ENCODE assay signal across 9 mouse cellular contexts in genomic region chr3:100189444-100189843, GRCm38 (mm10). TPM values are rescaled to one million over a fixed set of nuclear protein-coding genes. Genes with fewer than 3 reads are reported as not detected.
DNase-seq lines count a peak whose midpoint lies in the region; TF ChIP-seq lines count a peak whose summit lies in the region.
"Had no signal": no experiment of that assay in that cellular context is flagged by ENCODE, and none has a peak within 500 bp of the region (broad histone marks: within the 10 kb centered on the region; RNA-seq: fewer than 3 reads in every experiment).

No protein-coding gene starts in this region.

- TF ChIP-seq CTCF in CH12.LX (conservative IDR thresholded peaks at IDR 0.05 in 1 of 2, IDR thresholded peaks at IDR 0.05 in 1 of 2; ENCODE audit: low read depth in 2 of 2, low read length in 2 of 2) = peak; percentile 51 to 83; a peak in 3 of 4 replicates
- no peak for TF ChIP-seq CTCF in lung, adult 2 months (IDR thresholded peaks at IDR 0.05; ENCODE audit: insufficient read depth, low read length)

- no peaks in the 10 kb centered on the region for H3K4me1 ChIP-seq in CH12.LX (ENCODE audit: control insufficient read depth in 1 of 2, insufficient read depth in 2 of 2)
- H3K4me1 ChIP-seq in lung, adult 2 months (ENCODE audit: control insufficient read depth, insufficient read depth, low read length) = no peaks in the 10 kb centered on the region

- 34% methylated on average over 1 of the region's 1 CpGs for WGBS in large intestine, adult 2 months
- WGBS in lung, adult 2 months = 32% methylated on average over 1 of the region's 1 CpGs

- no peak overlapping the region for H3K4me3 ChIP-seq in CH12.LX (replicated peaks in 1 of 3; ENCODE audit: low read depth in 2 of 3, low read length in 2 of 3, poor library complexity in 1 of 3)
- H3K4me3 ChIP-seq in lung, adult 2 months (replicated peaks; ENCODE audit: extremely low read depth, low read depth, low read length) = no peak overlapping the region
- H3K4me3 ChIP-seq: heart, embryonic 13.5 days had no signal

- no peaks in the 10 kb centered on the region for H3K9me3 ChIP-seq in CH12.LX (replicated peaks; ENCODE audit: low read length)
- H3K9me3 ChIP-seq: heart, embryonic 13.5 days had no signal

- intact Hi-C loops in heart, postnatal 14 days (cut with DNase I) = loop anchor here (5.0 to 10.0 kb wide), 2 partner anchors 295 to 378 kb away; partner anchors contain the start of gene Tent5c

- H3K36me3 ChIP-seq in CH12.LX (replicated peaks in 1 of 2; ENCODE audit: control insufficient read depth in 1 of 2, insufficient read depth in 1 of 2, low read length in 1 of 2) = peaks cover 43 to 69% of the 10 kb centered on the region in 2 experiments

- no peak overlapping the region for H3K27ac ChIP-seq in CH12.LX (ENCODE audit: insufficient read depth, low read depth)
- H3K27ac ChIP-seq: heart, embryonic 13.5 days had no signal

- no peak for TF ChIP-seq POLR2A in CH12.LX (IDR thresholded peaks at IDR 0.05; ENCODE audit: low read depth, low read length)
- no peak for TF ChIP-seq POLR2A in lung, adult 2 months (IDR thresholded peaks at IDR 0.05; ENCODE audit: borderline replicate concordance, extremely low read depth, low read depth, low read length)

- TF ChIP-seq EP300 in CH12.LX (IDR thresholded peaks at IDR 0.05; ENCODE audit: low read length) = no peak

- no peak overlapping the region for H3K9ac ChIP-seq in CH12.LX (ENCODE audit: insufficient read depth, low read depth)
- H3K9ac ChIP-seq: heart, embryonic 13.5 days had no signal

- H3K79me2 ChIP-seq in CH12.LX (replicated peaks; ENCODE audit: control insufficient read depth, extremely low read depth, insufficient read depth, poor library complexity, severe bottlenecking) = no peaks in the 10 kb centered on the region

- H3K4me2 ChIP-seq in CH12.LX (ENCODE audit: insufficient read depth, low read depth, poor library complexity, severe bottlenecking) = no peak overlapping the region
- H3K4me2 ChIP-seq: heart, embryonic 13.5 days had no signal

- peak; percentile 68 for DNase-seq in CH12.LX (ENCODE audit: extremely low read depth)
- DNase-seq in adrenal gland, adult 18-20 months (ENCODE audit: low spot score in 2 of 2) = peak; percentile 28 to 53
- DNase-seq in embryo, embryonic 10.5 days (ENCODE audit: low spot score) = peak; percentile 89
- DNase-seq in heart, postnatal 14 days = peak; percentile 46 to 76
- DNase-seq in large intestine, adult 2 months (ENCODE audit: low read depth, low spot score) = peak; percentile 36
- peak; percentile 11 for DNase-seq in lung, adult 2 months
- peak; percentile 86 for DNase-seq in retina, postnatal 1 day
- no peak for DNase-seq in natural killer cell, adult 2 months (ENCODE audit: low spot score in 2 of 2)

- dilution Hi-C loops in CH12.LX (cut with MboI; ENCODE audit: extremely low pct_ligation_motif_present, extremely low pct_unique_long_range_greater_than_20kb, low sequenced_read_pairs) = no loop called here

- in situ Hi-C loops in CH12.LX (cut with MboI; ENCODE audit: low pct_ligation_motif_present, low pct_unique_long_range_greater_than_20kb, low sequenced_read_pairs) = loop anchor here (10.0 kb wide), 1 partner anchor 735 kb away; the partner anchor contains the start of gene Trim45

- peak; percentile 88 for TF ChIP-seq RAD21 in CH12.LX (IDR thresholded peaks at IDR 0.05; ENCODE audit: low read depth, low read length)

- H3K27me3 ChIP-seq in CH12.LX (replicated peaks) = no peaks in the 10 kb centered on the region
- H3K27me3 ChIP-seq: heart, embryonic 13.5 days had no signal

TF ChIP-seq in CH12.LX, 34 proteins besides CTCF, POLR2A, EP300 and RAD21:
- TF ChIP-seq USF1 (IDR thresholded peaks at IDR 0.05; ENCODE audit: low read depth, low read length) = peak; percentile 35
- no peak for TF ChIP-seq USF2 (conservative IDR thresholded peaks at IDR 0.05; ENCODE audit: low read depth, low read length)
- TF ChIP-seq ZNF384 (IDR thresholded peaks at IDR 0.05; ENCODE audit: low read depth, low read length) = no peak
- TF ChIP-seq ZC3H11A (IDR thresholded peaks at IDR 0.05; ENCODE audit: low read depth, low read length) = peak; percentile 54
- TF ChIP-seq RCOR1 (conservative IDR thresholded peaks at IDR 0.05; ENCODE audit: low read depth, low read length) = no peak
- peak; percentile 66 for TF ChIP-seq SMC3 (IDR thresholded peaks at IDR 0.05; ENCODE audit: low read depth, low read length)

RNA-seq across cellular contexts. Expression of gene Wdr3, which starts 27.2 kb away (rescaled TPM):
- total RNA-seq in CH12.LX (2012; rRNA removed) = 55.2 and 70.3 TPM in 2 replicates
- 67.3 and 77.6 TPM in 2 replicates for total RNA-seq in CH12.LX (2014; rRNA removed)
- polyA plus RNA-seq in CH12.LX (2012; ENCODE audit: insufficient read length, low read depth) = 71.4 and 78.9 TPM in 2 replicates
- 10 to 100 TPM; 24.7 to 33.8 TPM for total RNA-seq in adrenal gland, adult 18-20 months (2021)
- total RNA-seq in heart, postnatal 14 days (2021) = 10 to 100 TPM; 11.8 to 13.7 TPM
- 7.4 and 11.2 TPM in 2 replicates for polyA plus RNA-seq in large intestine, adult 2 months (2012; rRNA removed)
- 13.6 and 15.5 TPM in 2 replicates for polyA plus RNA-seq in lung, adult 2 months (2012; rRNA removed)

RNA-seq across cellular contexts. Expression of gene Gdap2, which starts 27.3 kb away (rescaled TPM):
- total RNA-seq in CH12.LX (2012; rRNA removed) = 16.9 and 22.3 TPM in 2 replicates
- 32.5 and 37.8 TPM in 2 replicates for total RNA-seq in CH12.LX (2014; rRNA removed)
- 14.2 and 16.2 TPM in 2 replicates for polyA plus RNA-seq in CH12.LX (2012; ENCODE audit: insufficient read length, low read depth)
- total RNA-seq in adrenal gland, adult 18-20 months (2021) = 10 to 100 TPM; 17.1 to 21.4 TPM
- 10 to 100 TPM; 12.1 to 13.6 TPM for total RNA-seq in heart, postnatal 14 days (2021)
- 10.7 and 14.8 TPM in 2 replicates for polyA plus RNA-seq in large intestine, adult 2 months (2012; rRNA removed)
- 10.8 and 14.7 TPM in 2 replicates for polyA plus RNA-seq in lung, adult 2 months (2012; rRNA removed)

Comparison
In these comparisons a context has a peak if more than half of its experiments do, and no peak if none do; other contexts are left out.
1. DNase-seq: peak in CH12.LX (single experiment), adrenal gland, adult 18-20 months (2 of 2), embryo, embryonic 10.5 days (single experiment), heart, postnatal 14 days (2 of 2), large intestine, adult 2 months (single experiment), lung, adult 2 months (single experiment) and retina, postnatal 1 day (single experiment); none in natural killer cell, adult 2 months (0 of 2).